Mouse (Mus musculus): ENCODE results near the gene Mtrf1l. TPM values are rescaled to one million over a fixed set of nuclear protein-coding genes. Genes with fewer than 3 reads are reported as not detected.

Gene Mtrf1l
- polyA plus RNA-seq, 1 experiment from 2014 or later, result 12.0 TPM

DNA sequence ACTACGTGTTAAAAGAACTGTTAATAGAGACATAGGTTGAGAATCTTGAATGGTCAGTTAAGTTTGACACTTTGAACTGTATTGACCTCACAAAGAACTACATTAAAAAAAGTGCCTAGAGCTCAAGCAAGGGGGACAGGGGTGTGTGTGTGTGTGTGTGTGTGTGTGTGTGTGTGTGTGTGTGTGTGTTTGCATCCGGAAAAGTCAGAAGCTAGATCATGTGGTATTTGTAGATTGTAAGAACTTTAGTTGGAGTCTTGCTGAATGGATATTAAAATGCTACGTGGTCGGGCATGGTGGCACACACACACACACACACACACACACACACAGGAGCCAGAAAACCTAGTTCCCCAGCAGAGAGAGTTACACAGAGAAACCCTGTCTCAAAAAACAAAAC is 16.7 kb downstream of the Mtrf1l start:
- H3K4me2 ChIP-seq (ENCODE audit: low read length), result no peak overlapping the region
- peaks cover 24% of the 10 kb centered on the region for H3K4me1 ChIP-seq (replicated peaks; ENCODE audit: control insufficient read depth, insufficient read depth, low read length)
- no peak overlapping the region for H3K4me3 ChIP-seq (replicated peaks; ENCODE audit: low read length)
- H3K27me3 ChIP-seq (replicated peaks; ENCODE audit: control insufficient read depth, insufficient read depth, low read length), result no peaks in the 10 kb centered on the region
- H3K9me3 ChIP-seq (ENCODE audit: control insufficient read depth, low read length), result no peaks in the 10 kb centered on the region
- H3K36me3 ChIP-seq (ENCODE audit: control insufficient read depth, insufficient read depth), result peaks cover 7% of the 10 kb centered on the region; the same call in 1 of the 2 replicates
- no peak overlapping the region for H3K9ac ChIP-seq (replicated peaks; ENCODE audit: low read depth, low read length)
- WGBS, result 74% methylated on average over 4 of the region's 4 CpGs
- no peak for ATAC-seq
- H3K27ac ChIP-seq (ENCODE audit: low read length), result no peak overlapping the region

DNA sequence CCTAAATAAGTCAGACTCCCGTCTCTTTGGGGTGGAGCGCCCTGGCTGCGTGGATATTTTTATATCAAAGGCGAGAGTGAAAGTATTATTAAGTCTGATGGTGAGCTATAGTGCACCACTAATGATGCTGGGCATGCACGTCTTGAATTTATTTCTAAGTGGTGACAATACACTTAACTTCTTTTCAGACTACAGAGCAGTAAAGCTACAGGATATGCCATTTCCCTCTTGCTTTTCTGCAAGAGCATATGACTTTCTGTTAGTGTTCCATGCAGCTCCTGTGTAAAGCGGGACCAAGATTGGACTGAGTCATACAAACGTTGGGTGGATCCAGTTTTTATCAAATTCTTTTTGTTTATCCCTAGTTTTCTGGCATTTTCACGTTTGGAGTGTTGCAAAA is 17.3 kb downstream of the Mtrf1l start:
- peak overlapping the region; percentile 60 for H3K4me3 ChIP-seq (replicated peaks; ENCODE audit: low read length)
- peak overlapping the region; percentile 79 for H3K4me2 ChIP-seq (ENCODE audit: low read length)
- peaks cover 5% of the 10 kb centered on the region; the same call in 1 of the 2 replicates for H3K36me3 ChIP-seq (ENCODE audit: control insufficient read depth, insufficient read depth)
- H3K9ac ChIP-seq (replicated peaks; ENCODE audit: low read depth, low read length), result peak overlapping the region; percentile 62
- no peak for ATAC-seq
- H3K4me1 ChIP-seq (replicated peaks; ENCODE audit: control insufficient read depth, insufficient read depth, low read length), result peaks cover 24% of the 10 kb centered on the region
- WGBS, result 14% methylated on average over 8 of the region's 8 CpGs
- H3K9me3 ChIP-seq (ENCODE audit: control insufficient read depth, low read length), result no peaks in the 10 kb centered on the region
- H3K27ac ChIP-seq (ENCODE audit: low read length), result peak overlapping the region; percentile 88
- no peaks in the 10 kb centered on the region for H3K27me3 ChIP-seq (replicated peaks; ENCODE audit: control insufficient read depth, insufficient read depth, low read length)

DNA sequence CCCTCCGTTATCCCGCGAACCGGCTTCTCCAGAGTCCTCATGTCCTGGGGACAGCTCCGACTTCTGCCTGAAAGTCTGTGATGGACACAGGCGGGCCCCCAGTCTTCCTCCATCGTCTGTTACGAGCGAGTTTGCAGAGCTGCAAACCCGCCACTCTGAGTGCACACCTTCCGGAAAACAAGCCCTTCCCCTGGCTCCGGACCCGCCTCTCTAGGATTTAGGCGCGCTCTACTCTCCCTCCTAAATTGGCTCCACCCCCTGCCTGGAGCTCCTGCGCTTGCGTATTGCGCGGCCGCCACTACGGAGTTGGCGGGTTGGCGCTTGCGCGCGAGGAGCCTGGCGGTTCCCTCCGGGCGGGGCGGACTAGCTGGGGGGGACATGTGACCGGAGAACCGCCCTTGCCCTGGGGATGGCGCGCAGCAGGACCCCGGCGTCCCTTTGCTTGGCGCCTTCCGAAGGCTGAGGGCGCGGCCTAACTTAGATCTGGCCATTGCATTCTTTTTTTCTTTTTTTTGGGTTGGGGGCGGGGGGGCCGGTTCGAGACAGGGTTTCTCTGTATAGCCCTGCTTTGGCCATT is 17.9 kb downstream of the Mtrf1l start:
- Histone ChIP-seq H3K36me3 (ENCODE audit: control insufficient read depth, insufficient read depth) (peaks cover under 1% of the 10 kb centered on the region; the same call in 1 of the 2 replicates), H3K27me3 (replicated peaks; ENCODE audit: control insufficient read depth, insufficient read depth, low read length) (no peaks in the 10 kb centered on the region), H3K4me3 (replicated peaks; ENCODE audit: low read length) (peak overlapping the region; percentile 60), H3K4me1 (replicated peaks; ENCODE audit: control insufficient read depth, insufficient read depth, low read length) (peaks cover 24% of the 10 kb centered on the region), H3K27ac (ENCODE audit: low read length) (peak overlapping the region; percentile 88), H3K9me3 (ENCODE audit: control insufficient read depth, low read length) (no peaks in the 10 kb centered on the region), H3K9ac (replicated peaks; ENCODE audit: low read depth, low read length) (peak overlapping the region; percentile 62), H3K4me2 (ENCODE audit: low read length) (peak overlapping the region; percentile 79)
- ATAC-seq, result peak; percentile 94
- WGBS, result under 1% methylated on average over 43 of the region's 43 CpGs

DNA sequence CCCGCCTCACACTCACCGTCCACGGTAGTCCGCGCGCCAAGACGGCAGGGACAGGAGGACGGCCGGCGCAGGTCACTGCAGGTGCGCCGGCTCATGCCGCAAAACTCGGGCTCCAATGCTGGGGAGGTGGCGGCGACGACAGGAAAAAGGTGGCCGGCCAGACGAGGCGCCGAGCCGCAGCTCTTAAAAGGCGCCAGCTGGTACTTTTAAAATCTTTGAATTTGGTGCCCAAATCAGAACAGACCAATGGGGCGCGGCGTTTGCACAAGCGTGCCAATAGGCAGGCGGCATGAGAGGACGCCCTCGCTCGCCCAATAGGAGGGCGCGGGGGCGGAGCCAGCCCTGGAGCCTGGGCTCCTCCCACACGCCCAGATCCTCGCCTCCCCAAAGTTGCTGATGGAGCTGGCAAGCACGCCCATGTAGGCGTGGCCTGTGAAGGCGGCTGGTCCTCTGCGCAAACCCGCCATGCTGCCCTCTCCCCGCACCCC is 18.4 kb downstream of the Mtrf1l start, which contains the start of gene Fbxo5:
TSS of gene Fbxo5 (minus strand) at position 358 of the 488 bp plus-strand sequence.
- peak; percentile 97 for ATAC-seq
- WGBS, result 0% methylated on average over 42 of the region's 42 CpGs
- peak within 1 kb of the TSS; percentile 88 for H3K27ac ChIP-seq (ENCODE audit: low read length)
- peaks cover 24% of the 10 kb centered on the region for H3K4me1 ChIP-seq (replicated peaks; ENCODE audit: control insufficient read depth, insufficient read depth, low read length)
- peak within 1 kb of the TSS; percentile 60 for H3K4me3 ChIP-seq (replicated peaks; ENCODE audit: low read length)
- no peaks in the 10 kb centered on the region for H3K27me3 ChIP-seq (replicated peaks; ENCODE audit: control insufficient read depth, insufficient read depth, low read length)
- no peaks in the 10 kb centered on the region for H3K9me3 ChIP-seq (ENCODE audit: control insufficient read depth, low read length)
- peak within 1 kb of the TSS; percentile 95 for H3K4me2 ChIP-seq (ENCODE audit: low read length)
- H3K9ac ChIP-seq (replicated peaks; ENCODE audit: low read depth, low read length), result peak within 1 kb of the TSS; percentile 62
- peaks cover 3% of the 10 kb centered on the region; the same call in 1 of the 2 replicates for H3K36me3 ChIP-seq (ENCODE audit: control insufficient read depth, insufficient read depth)

DNA sequence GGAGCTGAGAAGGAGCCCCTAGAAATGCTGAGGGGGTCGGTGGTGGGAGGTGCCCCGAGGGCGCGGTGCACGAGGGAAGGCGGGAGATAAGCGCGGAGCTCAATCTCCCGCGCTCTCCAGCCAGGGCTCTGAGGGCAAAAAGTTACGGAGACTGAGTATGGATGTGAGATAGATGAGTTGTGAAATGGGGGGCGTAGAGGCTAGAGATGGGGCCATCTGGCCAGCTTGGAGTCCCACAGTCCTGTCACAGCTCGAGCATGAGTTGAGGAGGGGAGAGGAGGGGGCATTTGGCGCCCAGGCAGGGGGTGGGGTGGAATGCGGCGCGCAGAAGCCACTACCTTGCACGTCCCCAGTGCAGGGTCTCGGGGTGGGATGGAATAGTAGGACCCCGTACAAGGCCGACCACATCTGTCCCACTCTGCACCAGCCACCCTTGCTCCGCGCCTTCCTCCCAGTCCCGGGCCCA is 19.0 kb downstream of the Mtrf1l start:
- H3K27ac ChIP-seq (ENCODE audit: low read length), result 0 out of 2 replicates have a peak overlapping the region, but pooled peaks have one; percentile 59
- WGBS, result 0% methylated on average over 23 of the region's 24 CpGs
- H3K9me3 ChIP-seq (ENCODE audit: control insufficient read depth, low read length), result no peaks in the 10 kb centered on the region
- peak overlapping the region; percentile 60 for H3K4me3 ChIP-seq (replicated peaks; ENCODE audit: low read length)
- peak overlapping the region; percentile 39 for H3K9ac ChIP-seq (replicated peaks; ENCODE audit: low read depth, low read length)
- H3K36me3 ChIP-seq (ENCODE audit: control insufficient read depth, insufficient read depth), result peaks cover 3% of the 10 kb centered on the region; the same call in 1 of the 2 replicates
- H3K4me2 ChIP-seq (ENCODE audit: low read length), result peak overlapping the region; percentile 95
- H3K4me1 ChIP-seq (replicated peaks; ENCODE audit: control insufficient read depth, insufficient read depth, low read length), result peaks cover 24% of the 10 kb centered on the region
- ATAC-seq, result peak; percentile 19
- H3K27me3 ChIP-seq (replicated peaks; ENCODE audit: control insufficient read depth, insufficient read depth, low read length), result no peaks in the 10 kb centered on the region

DNA sequence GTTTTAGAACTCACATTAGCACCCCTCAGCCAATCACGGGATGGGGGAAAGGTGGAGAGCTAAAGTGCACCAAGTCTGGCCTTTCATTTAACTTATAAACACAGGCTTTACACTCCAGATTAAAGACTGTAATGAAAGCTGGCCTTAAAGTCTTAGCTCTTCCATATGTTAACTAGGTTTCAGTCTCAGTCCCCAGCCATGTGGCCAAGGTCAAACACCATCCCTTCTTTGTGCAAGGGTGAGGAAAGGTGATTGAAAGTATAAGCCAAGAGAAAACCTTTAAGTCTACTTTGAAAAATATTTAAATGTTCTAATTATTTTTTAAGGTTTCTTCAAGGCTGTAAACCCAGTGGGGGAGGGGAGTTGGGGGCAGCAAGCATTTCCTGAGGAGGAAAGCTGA is 20.0 kb downstream of the Mtrf1l start:
- Histone ChIP-seq H3K36me3 (ENCODE audit: control insufficient read depth, insufficient read depth) (peaks cover 3% of the 10 kb centered on the region; the same call in 1 of the 2 replicates), H3K4me3 (replicated peaks; ENCODE audit: low read length) (peak overlapping the region; percentile 37), H3K9ac (replicated peaks; ENCODE audit: low read depth, low read length) (0 out of 2 replicates have a peak overlapping the region, but pooled peaks have one; percentile 26), H3K9me3 (ENCODE audit: control insufficient read depth, low read length) (no peaks in the 10 kb centered on the region), H3K27ac (ENCODE audit: low read length) (no peak overlapping the region), H3K4me1 (replicated peaks; ENCODE audit: control insufficient read depth, insufficient read depth, low read length) (peaks cover 24% of the 10 kb centered on the region), H3K27me3 (replicated peaks; ENCODE audit: control insufficient read depth, insufficient read depth, low read length) (no peaks in the 10 kb centered on the region), H3K4me2 (ENCODE audit: low read length) (peak overlapping the region; percentile 49)
- 0% methylated on average over 1 of the region's 1 CpGs for WGBS
- no peak for ATAC-seq

DNA sequence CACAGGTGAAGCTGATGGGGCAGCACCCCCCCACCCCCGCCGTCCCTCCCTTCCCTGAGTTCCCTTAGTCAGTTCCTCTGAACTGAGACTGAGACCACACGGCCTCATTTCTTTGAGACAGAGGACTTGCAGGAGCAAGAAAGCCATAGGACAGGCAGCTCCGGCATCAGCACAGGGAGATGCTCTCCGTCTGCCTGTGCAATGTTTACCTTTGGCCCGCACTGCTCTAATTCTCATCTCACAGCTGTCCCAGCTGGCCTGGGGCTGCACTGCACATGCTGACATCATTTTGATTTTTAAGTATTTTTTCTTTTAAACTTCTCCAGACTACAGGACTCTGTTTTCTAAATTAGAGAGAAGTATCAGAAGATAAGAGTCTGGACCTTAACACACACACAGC is 20.8 kb downstream of the Mtrf1l start:
- 23% methylated on average over 6 of the region's 6 CpGs for WGBS
- peaks cover 24% of the 10 kb centered on the region for H3K4me1 ChIP-seq (replicated peaks; ENCODE audit: control insufficient read depth, insufficient read depth, low read length)
- no peaks in the 10 kb centered on the region for H3K9me3 ChIP-seq (ENCODE audit: control insufficient read depth, low read length)
- H3K27me3 ChIP-seq (replicated peaks; ENCODE audit: control insufficient read depth, insufficient read depth, low read length), result no peaks in the 10 kb centered on the region
- peak overlapping the region; percentile 35 for H3K4me3 ChIP-seq (replicated peaks; ENCODE audit: low read length)
- ATAC-seq, result no peak
- H3K4me2 ChIP-seq (ENCODE audit: low read length), result peak overlapping the region; percentile 49
- H3K9ac ChIP-seq (replicated peaks; ENCODE audit: low read depth, low read length), result no peak overlapping the region
- no peak overlapping the region for H3K27ac ChIP-seq (ENCODE audit: low read length)
- H3K36me3 ChIP-seq (ENCODE audit: control insufficient read depth, insufficient read depth), result peaks cover 3% of the 10 kb centered on the region; the same call in 1 of the 2 replicates

DNA sequence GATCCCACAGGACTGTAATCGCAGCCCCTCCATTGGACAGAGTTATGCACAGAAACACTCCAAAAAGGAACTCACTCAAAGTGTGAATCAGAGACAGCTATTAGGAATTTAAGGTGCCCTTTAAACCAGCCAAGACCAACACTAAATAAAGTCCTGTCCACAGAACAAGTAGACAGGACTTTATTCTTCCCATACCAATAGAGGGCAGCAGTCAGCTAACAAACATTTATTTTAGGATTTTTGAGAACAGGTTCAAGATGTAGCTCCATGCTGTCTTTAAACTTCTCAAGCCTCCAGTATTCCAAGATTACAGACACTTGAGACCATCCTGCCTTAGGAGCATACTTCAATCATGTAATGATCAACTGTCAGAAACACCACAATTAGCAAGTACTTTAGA is 23.2 kb downstream of the Mtrf1l start:
- Histone ChIP-seq H3K4me1 (replicated peaks; ENCODE audit: control insufficient read depth, insufficient read depth, low read length) (peaks cover 21% of the 10 kb centered on the region), H3K4me3 (replicated peaks; ENCODE audit: low read length) (no peak overlapping the region), H3K36me3 (ENCODE audit: control insufficient read depth, insufficient read depth) (peaks cover 3% of the 10 kb centered on the region; the same call in 1 of the 2 replicates), H3K4me2 (ENCODE audit: low read length) (no peak overlapping the region), H3K27me3 (replicated peaks; ENCODE audit: control insufficient read depth, insufficient read depth, low read length) (no peaks in the 10 kb centered on the region), H3K9me3 (ENCODE audit: control insufficient read depth, low read length) (no peaks in the 10 kb centered on the region), H3K9ac (replicated peaks; ENCODE audit: low read depth, low read length) (no peak overlapping the region), H3K27ac (ENCODE audit: low read length) (no peak overlapping the region)
- no peak for ATAC-seq
- 100% methylated on average over 1 of the region's 1 CpGs for whole genome bisulfite sequencing

DNA sequence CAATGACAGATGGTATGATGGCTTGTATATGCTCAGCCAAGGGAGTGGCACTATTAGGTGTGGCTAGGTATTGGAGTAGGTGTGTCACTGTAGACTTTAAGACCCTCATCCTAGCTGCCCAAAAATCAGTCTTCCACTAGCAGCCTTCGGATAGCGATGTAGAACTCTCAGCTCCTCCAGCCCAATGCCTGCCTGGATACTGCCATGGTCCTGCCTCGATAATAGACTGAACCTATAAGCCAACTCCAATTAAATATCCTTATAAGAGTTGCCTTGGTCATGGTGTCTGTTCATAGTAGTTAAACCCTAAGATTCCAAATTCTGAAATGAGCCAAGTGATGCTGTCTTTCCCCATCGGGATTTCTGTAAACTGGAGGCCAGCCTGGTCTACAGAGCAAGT is 25.6 kb downstream of the Mtrf1l start:
- Histone ChIP-seq H3K27me3 (replicated peaks; ENCODE audit: control insufficient read depth, insufficient read depth, low read length) (no peaks in the 10 kb centered on the region), H3K27ac (ENCODE audit: low read length) (no peak overlapping the region), H3K9me3 (ENCODE audit: control insufficient read depth, low read length) (no peaks in the 10 kb centered on the region), H3K4me1 (replicated peaks; ENCODE audit: control insufficient read depth, insufficient read depth, low read length) (peaks cover 8% of the 10 kb centered on the region; the same call in 1 of the 2 replicates), H3K4me3 (replicated peaks; ENCODE audit: low read length) (no peak overlapping the region), H3K36me3 (ENCODE audit: control insufficient read depth, insufficient read depth) (peaks cover 3% of the 10 kb centered on the region; the same call in 1 of the 2 replicates), H3K9ac (replicated peaks; ENCODE audit: low read depth, low read length) (no peak overlapping the region), H3K4me2 (ENCODE audit: low read length) (no peak overlapping the region)
- ATAC-seq, result no peak
- WGBS, result 88% methylated on average over 4 of the region's 4 CpGs
